Mouse (Mus musculus) c-Kit-negative CD71-positive TER-119-positive erythroid progenitor cells, embryonic 14.5 days (primary cell): ENCODE measurements around the gene Ap4s1.
A peak's percentile ranks its signal among the peaks of the same experiment; 100 is the strongest.

Experiments
- DNase-seq: peaks from one replicate; pipeline ENCODE4 v3.0.0-alpha.2; 2013; ENCODE audit warnings: low read depth, low spot score

The Ap4s1 gene

DNA sequence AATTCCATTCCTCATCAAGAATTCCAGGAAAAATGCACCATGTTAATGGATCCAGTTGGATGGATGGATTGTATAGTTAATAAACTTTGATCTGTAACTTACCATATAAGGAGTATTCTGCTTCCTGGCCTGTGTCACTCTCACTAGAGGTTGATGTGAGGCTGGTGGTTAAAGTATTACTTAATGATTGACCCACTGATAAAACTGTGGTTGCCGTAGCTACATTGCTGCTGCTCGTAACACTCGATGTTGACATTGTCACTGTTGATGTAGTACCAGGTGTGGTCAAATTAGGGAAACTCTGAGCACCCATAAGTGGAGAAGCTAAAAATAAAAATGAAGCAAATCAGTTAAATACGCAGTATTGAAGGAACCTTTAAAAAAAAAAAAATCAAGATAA is 76.6 kb downstream of the Ap4s1 start:
- DNase-seq = no peak

GRCm38 (mm10) chr12:51768702-51769101 is 77.9 kb downstream of the Ap4s1 start:
- DNase-seq = no peak

- peak; percentile 28 for DNase-seq
Observed at GRCm38 (mm10) chr12:51784842-51785241, 94.0 kb downstream of the Ap4s1 start.
